Mouse (Mus musculus) E14TG2a.4 (cell line): Measurements from ENCODE around the gene Vwa3b.

Experiments
- CTCF ChIP-seq: conservative IDR thresholded peaks from 2 replicates; pipeline ENCODE4 v1.5.1; 2014; ENCODE audit warnings: low read length
- NANOG ChIP-seq: IDR thresholded peaks from 2 replicates; pipeline ENCODE4 v1.6.1; 2014; ENCODE audit warnings: borderline replicate concordance, low read length, mixed read lengths

- TF ChIP-seq CTCF (no peak), NANOG (peak; percentile 100)
These were observed 40.5 kb upstream of the Vwa3b start for GRCm38 (mm10) chr1:36985896-36986295.
